Mouse (Mus musculus) adrenal gland, postnatal 10 days (tissue): ENCODE data around the gene Vmn1r130. TPM values are rescaled to one million over a fixed set of nuclear protein-coding genes. Genes with fewer than 3 reads are reported as not detected.
"Not testable (repeated sequence)": the region's sequence is repeated elsewhere in the genome, so short reads cannot be mapped to it uniquely, and the experiment has no call there.

Experiments
- DNase-seq: peaks from one replicate; pipeline ENCODE4 v3.0.0; 2021; ENCODE audit warnings: mixed read lengths
- long read RNA-seq, 2 experiments: library from polyadenylated mRNA; stranded (forward); transcript quantifications; one replicate each; pipeline ENCODE4 v2.0.0; 2021
- total RNA-seq, 2 experiments: library from RNA; stranded (reverse); gene quantifications; 2 replicates each; pipeline ENCODE4 v1.2.3; 2021

Gene Vmn1r130
- total RNA-seq = not detected
- long read RNA-seq, experiment 1 = 0 reads
- long read RNA-seq, experiment 2 = 0 reads

- DNase-seq = not testable (repeated sequence)
These were observed at the start of gene Vmn1r130 for GRCm38 (mm10) chr7:21511480-21511879. Gene Vmn1r130, plus strand, starts transcription at chr7:21511780.

GRCm38 (mm10) chr7:21545990-21546389, 34.4 kb downstream of the Vmn1r130 start, which contains the start of gene Vmn1r131:
Gene Vmn1r131, minus strand, starts transcription at chr7:21546090.
- DNase-seq = not testable (repeated sequence)

Other genes starting within 250 kb of the Vmn1r130 start
- not detected for gene Vmn1r125, start 239.6 kb upstream of the Vmn1r130 start, total RNA-seq
- not detected for gene Vmn1r126, start 210.3 kb upstream of the Vmn1r130 start, total RNA-seq
- not detected for gene Vmn1r127, start 191.9 kb upstream of the Vmn1r130 start, total RNA-seq
- gene Vmn1r128, start 162.4 kb upstream of the Vmn1r130 start, total RNA-seq = not detected
- gene Vmn1r129, start 150.5 kb upstream of the Vmn1r130 start, total RNA-seq = not detected
- gene Gm6882, start 79.0 kb upstream of the Vmn1r130 start, total RNA-seq = not detected
- not detected for gene Vmn1r131, start 34.3 kb downstream of the Vmn1r130 start, total RNA-seq
- gene Vmn1r132, start 102.3 kb downstream of the Vmn1r130 start, total RNA-seq = not detected
- gene Gm4175, start 249.7 kb downstream of the Vmn1r130 start, total RNA-seq = not detected